Mouse (Mus musculus): Measurements from ENCODE around the gene Wfdc13.

- TF ChIP-seq POLR2A (IDR thresholded peaks at IDR 0.05; ENCODE audit: insufficient read depth, low read length) (no peak), CTCF (IDR thresholded peaks at IDR 0.05; ENCODE audit: low read depth, low read length) (no peak), EP300 (IDR thresholded peaks at IDR 0.05; ENCODE audit: insufficient read depth, low read depth, low read length) (no peak)
Observed at GRCm38 (mm10) chr2:164656483-164656882, 28.4 kb upstream of the Wfdc13 start, which contains the start of gene Wfdc9.

Data from ES-Bruce4 (cell line).